Mouse (Mus musculus): ENCODE data around the gene Erc1. TPM values are rescaled to one million over a fixed set of nuclear protein-coding genes. Genes with fewer than 3 reads are reported as not detected.

Gene Erc1
- polyA plus RNA-seq, 1 experiment from 2014 or later, result 44.9 TPM

GRCm38 (mm10) chr6:119738638-119739375 is 109.2 kb downstream of the Erc1 start:
- H3K4me3 ChIP-seq, result no peak overlapping the region
- peaks cover 25% of the 10 kb centered on the region for H3K36me3 ChIP-seq
- H3K27me3 ChIP-seq, result no peaks in the 10 kb centered on the region
- no peak overlapping the region for H3K4me2 ChIP-seq
- H3K9ac ChIP-seq, result no peak overlapping the region
- no peaks in the 10 kb centered on the region for H3K4me1 ChIP-seq (replicated peaks)
- 93% methylated on average over 4 of the region's 4 CpGs for WGBS
- no peak overlapping the region for H3K27ac ChIP-seq
- no peaks in the 10 kb centered on the region for H3K9me3 ChIP-seq
- no peak for ATAC-seq (ENCODE audit: low FRiP score)

GRCm38 (mm10) chr6:119737716-119738115 is 110.3 kb downstream of the Erc1 start:
- Histone ChIP-seq H3K9me3 (no peaks in the 10 kb centered on the region), H3K36me3 (peaks cover 16% of the 10 kb centered on the region), H3K9ac (no peak overlapping the region), H3K27ac (no peak overlapping the region), H3K4me1 (replicated peaks) (no peaks in the 10 kb centered on the region), H3K4me2 (no peak overlapping the region), H3K27me3 (no peaks in the 10 kb centered on the region), H3K4me3 (no peak overlapping the region)
- 92% methylated on average over 4 of the region's 4 CpGs for WGBS
- ATAC-seq (ENCODE audit: low FRiP score), result no peak

GRCm38 (mm10) chr6:119735937-119736336 is 112.0 kb downstream of the Erc1 start:
- H3K27ac ChIP-seq, result no peak overlapping the region
- no peaks in the 10 kb centered on the region for H3K4me1 ChIP-seq (replicated peaks)
- no peaks in the 10 kb centered on the region for H3K9me3 ChIP-seq
- 68% methylated on average over 2 of the region's 2 CpGs for WGBS
- no peak for ATAC-seq (ENCODE audit: low FRiP score)
- no peak overlapping the region for H3K4me2 ChIP-seq
- peaks cover 6% of the 10 kb centered on the region for H3K36me3 ChIP-seq
- H3K9ac ChIP-seq, result no peak overlapping the region
- H3K4me3 ChIP-seq, result no peak overlapping the region
- no peaks in the 10 kb centered on the region for H3K27me3 ChIP-seq

- H3K9ac ChIP-seq, result no peak overlapping the region
- H3K4me3 ChIP-seq, result no peak overlapping the region
- no peak overlapping the region for H3K27ac ChIP-seq
- no peaks in the 10 kb centered on the region for H3K4me1 ChIP-seq (replicated peaks)
- no peaks in the 10 kb centered on the region; the same call in none of the 2 replicates for H3K36me3 ChIP-seq
- no peaks in the 10 kb centered on the region for H3K9me3 ChIP-seq
- WGBS, result 98% methylated on average over 2 of the region's 2 CpGs
- no peak overlapping the region for H3K4me2 ChIP-seq
- no peaks in the 10 kb centered on the region for H3K27me3 ChIP-seq
- no peak for ATAC-seq (ENCODE audit: low FRiP score)
Observed at GRCm38 (mm10) chr6:119731155-119731554, 116.8 kb downstream of the Erc1 start.

GRCm38 (mm10) chr6:119715234-119715633 is 132.7 kb downstream of the Erc1 start:
- no peak overlapping the region for H3K27ac ChIP-seq
- peaks cover 23% of the 10 kb centered on the region; the same call in 1 of the 2 replicates for H3K36me3 ChIP-seq
- ATAC-seq (ENCODE audit: low FRiP score), result no peak
- no peaks in the 10 kb centered on the region for H3K9me3 ChIP-seq
- WGBS, result 98% methylated on average over 2 of the region's 2 CpGs
- no peak overlapping the region for H3K4me2 ChIP-seq
- no peaks in the 10 kb centered on the region for H3K4me1 ChIP-seq (replicated peaks)
- H3K9ac ChIP-seq, result no peak overlapping the region
- no peak overlapping the region for H3K4me3 ChIP-seq
- no peaks in the 10 kb centered on the region for H3K27me3 ChIP-seq

- no peak for ATAC-seq (ENCODE audit: low FRiP score)
- H3K36me3 ChIP-seq, result peaks cover 23% of the 10 kb centered on the region; the same call in 1 of the 2 replicates
- H3K27me3 ChIP-seq, result no peaks in the 10 kb centered on the region
- H3K27ac ChIP-seq, result no peak overlapping the region
- 91% methylated on average over 2 of the region's 2 CpGs for WGBS
- no peak overlapping the region for H3K4me3 ChIP-seq
- no peak overlapping the region for H3K9ac ChIP-seq
- no peaks in the 10 kb centered on the region for H3K4me1 ChIP-seq (replicated peaks)
- H3K9me3 ChIP-seq, result no peaks in the 10 kb centered on the region
- no peak overlapping the region for H3K4me2 ChIP-seq
Observed at GRCm38 (mm10) chr6:119713961-119714360, 134.0 kb downstream of the Erc1 start.

- Histone ChIP-seq H3K27ac (no peak overlapping the region), H3K36me3 (0 out of 2 replicates have a peak, but pooled peaks cover 20% of the 10 kb centered on the region), H3K9ac (no peak overlapping the region), H3K4me3 (no peak overlapping the region), H3K4me1 (replicated peaks) (no peaks in the 10 kb centered on the region), H3K9me3 (no peaks in the 10 kb centered on the region), H3K4me2 (no peak overlapping the region), H3K27me3 (no peaks in the 10 kb centered on the region)
- WGBS, result 69% methylated on average over 1 of the region's 1 CpGs
- no peak for ATAC-seq (ENCODE audit: low FRiP score)
Observed at GRCm38 (mm10) chr6:119712486-119712885, 135.5 kb downstream of the Erc1 start.

- 79% methylated on average over 8 of the region's 8 CpGs for WGBS
- no peak overlapping the region for H3K27ac ChIP-seq
- no peaks in the 10 kb centered on the region for H3K27me3 ChIP-seq
- no peak overlapping the region for H3K4me3 ChIP-seq
- no peak overlapping the region for H3K4me2 ChIP-seq
- no peak overlapping the region for H3K9ac ChIP-seq
- H3K9me3 ChIP-seq, result no peaks in the 10 kb centered on the region
- H3K4me1 ChIP-seq (replicated peaks), result no peaks in the 10 kb centered on the region
- no peak for ATAC-seq (ENCODE audit: low FRiP score)
- 0 out of 2 replicates have a peak, but pooled peaks cover 20% of the 10 kb centered on the region for H3K36me3 ChIP-seq
Observed at GRCm38 (mm10) chr6:119711649-119712305, 136.2 kb downstream of the Erc1 start.

GRCm38 (mm10) chr6:119709552-119709951 is 138.4 kb downstream of the Erc1 start:
- no peak overlapping the region for H3K4me2 ChIP-seq
- H3K27me3 ChIP-seq, result no peaks in the 10 kb centered on the region
- peaks cover 13% of the 10 kb centered on the region; the same call in 1 of the 2 replicates for H3K36me3 ChIP-seq
- no peak overlapping the region for H3K9ac ChIP-seq
- H3K27ac ChIP-seq, result no peak overlapping the region
- H3K9me3 ChIP-seq, result no peaks in the 10 kb centered on the region
- no peaks in the 10 kb centered on the region for H3K4me1 ChIP-seq (replicated peaks)
- no peak overlapping the region for H3K4me3 ChIP-seq
- no peak for ATAC-seq (ENCODE audit: low FRiP score)

GRCm38 (mm10) chr6:119707911-119708310 is 140.1 kb downstream of the Erc1 start:
- H3K27ac ChIP-seq, result no peak overlapping the region
- H3K4me3 ChIP-seq, result no peak overlapping the region
- no peak for ATAC-seq (ENCODE audit: low FRiP score)
- peaks cover 6% of the 10 kb centered on the region; the same call in 1 of the 2 replicates for H3K36me3 ChIP-seq
- H3K4me2 ChIP-seq, result no peak overlapping the region
- no peak overlapping the region for H3K9ac ChIP-seq
- 88% methylated on average over 5 of the region's 5 CpGs for WGBS
- no peaks in the 10 kb centered on the region for H3K27me3 ChIP-seq
- H3K9me3 ChIP-seq, result no peaks in the 10 kb centered on the region
- no peaks in the 10 kb centered on the region for H3K4me1 ChIP-seq (replicated peaks)

- no peak overlapping the region for H3K9ac ChIP-seq
- H3K4me1 ChIP-seq (replicated peaks), result no peaks in the 10 kb centered on the region
- H3K9me3 ChIP-seq, result no peaks in the 10 kb centered on the region
- H3K36me3 ChIP-seq, result peaks cover 6% of the 10 kb centered on the region; the same call in 1 of the 2 replicates
- H3K27me3 ChIP-seq, result no peaks in the 10 kb centered on the region
- WGBS, result 94% methylated on average over 2 of the region's 2 CpGs
- ATAC-seq (ENCODE audit: low FRiP score), result no peak
- no peak overlapping the region for H3K27ac ChIP-seq
- H3K4me2 ChIP-seq, result no peak overlapping the region
- no peak overlapping the region for H3K4me3 ChIP-seq
Observed at GRCm38 (mm10) chr6:119704899-119705298, 143.1 kb downstream of the Erc1 start.

- no peak overlapping the region for H3K4me2 ChIP-seq
- no peak overlapping the region for H3K27ac ChIP-seq
- H3K9ac ChIP-seq, result no peak overlapping the region
- peaks cover 37% of the 10 kb centered on the region for H3K36me3 ChIP-seq
- H3K9me3 ChIP-seq, result no peaks in the 10 kb centered on the region
- H3K4me3 ChIP-seq, result no peak overlapping the region
- no peak for ATAC-seq (ENCODE audit: low FRiP score)
- H3K4me1 ChIP-seq (replicated peaks), result no peaks in the 10 kb centered on the region
- no peaks in the 10 kb centered on the region for H3K27me3 ChIP-seq
- WGBS, result 96% methylated on average over 5 of the region's 5 CpGs
Observed at GRCm38 (mm10) chr6:119692754-119693153, 155.2 kb downstream of the Erc1 start.

- H3K4me2 ChIP-seq, result no peak overlapping the region
- H3K36me3 ChIP-seq, result peaks cover 26% of the 10 kb centered on the region
- H3K4me1 ChIP-seq (replicated peaks), result no peaks in the 10 kb centered on the region
- no peaks in the 10 kb centered on the region for H3K27me3 ChIP-seq
- H3K4me3 ChIP-seq, result no peak overlapping the region
- no peak for ATAC-seq (ENCODE audit: low FRiP score)
- H3K9me3 ChIP-seq, result no peaks in the 10 kb centered on the region
- H3K27ac ChIP-seq, result no peak overlapping the region
- H3K9ac ChIP-seq, result no peak overlapping the region
Observed at GRCm38 (mm10) chr6:119686470-119686869, 161.5 kb downstream of the Erc1 start.
